Mouse (Mus musculus): ENCODE results near the gene Lipm. TPM values are rescaled to one million over a fixed set of nuclear protein-coding genes. Genes with fewer than 3 reads are reported as not detected.

Gene Lipm
- polyA plus RNA-seq, 1 experiment from 2014 or later, result 0.08 TPM

- Histone ChIP-seq H3K4me2 (no peak overlapping the region), H3K4me1 (no peaks in the 10 kb centered on the region), H3K27me3 (replicated peaks) (no peaks in the 10 kb centered on the region), H3K9me3 (replicated peaks) (no peaks in the 10 kb centered on the region), H3K36me3 (no peaks in the 10 kb centered on the region), H3K27ac (replicated peaks) (no peak overlapping the region), H3K9ac (replicated peaks) (no peak overlapping the region), H3K4me3 (replicated peaks) (no peak overlapping the region)
- WGBS, result 75% methylated on average over 1 of the region's 1 CpGs
- no peak for ATAC-seq (ENCODE audit: low FRiP score)
Measured at GRCm38 (mm10) chr19:34119102-34119501, 18.4 kb downstream of the Lipm start.

GRCm38 (mm10) chr19:34119653-34120052, 18.9 kb downstream of the Lipm start:
- H3K4me1 ChIP-seq, result no peaks in the 10 kb centered on the region
- H3K27ac ChIP-seq (replicated peaks), result no peak overlapping the region
- 91% methylated on average over 4 of the region's 4 CpGs for WGBS
- no peak for ATAC-seq (ENCODE audit: low FRiP score)
- H3K4me2 ChIP-seq, result no peak overlapping the region
- no peaks in the 10 kb centered on the region for H3K27me3 ChIP-seq (replicated peaks)
- no peaks in the 10 kb centered on the region for H3K36me3 ChIP-seq
- H3K9me3 ChIP-seq (replicated peaks), result no peaks in the 10 kb centered on the region
- no peak overlapping the region for H3K4me3 ChIP-seq (replicated peaks)
- H3K9ac ChIP-seq (replicated peaks), result no peak overlapping the region

DNA sequence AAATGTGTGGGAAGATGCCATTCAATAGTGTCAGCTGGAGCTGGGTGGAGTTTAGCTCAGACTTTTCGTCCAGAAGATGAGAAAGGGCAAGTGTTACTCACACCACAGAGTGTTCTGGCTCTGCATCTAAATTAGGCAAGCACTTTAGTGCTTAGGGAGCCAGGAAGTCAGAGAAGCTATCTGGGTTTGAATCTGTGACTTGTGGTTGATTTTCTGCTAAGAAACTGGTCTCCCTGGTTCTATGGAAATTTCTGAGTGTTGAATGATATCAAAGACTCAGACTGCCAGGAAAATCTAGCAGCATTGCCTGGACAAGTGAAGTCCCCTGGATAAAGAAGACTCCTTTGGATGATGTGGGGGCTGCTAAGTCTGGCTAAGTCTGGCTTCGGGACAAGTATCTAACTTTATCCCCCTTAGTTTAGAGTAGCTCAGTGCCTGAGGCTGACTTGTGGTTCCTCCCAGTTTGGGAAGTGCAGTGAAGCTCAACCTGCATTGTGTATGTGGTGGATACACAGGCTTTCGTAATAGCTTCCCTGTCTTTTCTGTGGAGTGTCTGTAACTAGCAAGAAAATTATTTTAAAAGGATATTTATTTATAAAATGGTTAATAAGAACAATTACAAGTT, 19.5 kb downstream of the Lipm start:
- ATAC-seq (ENCODE audit: low FRiP score), result no peak
- no peaks in the 10 kb centered on the region for H3K27me3 ChIP-seq (replicated peaks)
- H3K9ac ChIP-seq (replicated peaks), result no peak overlapping the region
- WGBS, result 80% methylated on average over 3 of the region's 3 CpGs
- no peak overlapping the region for H3K4me3 ChIP-seq (replicated peaks)
- H3K9me3 ChIP-seq (replicated peaks), result no peaks in the 10 kb centered on the region
- no peaks in the 10 kb centered on the region for H3K4me1 ChIP-seq
- no peak overlapping the region for H3K27ac ChIP-seq (replicated peaks)
- no peak overlapping the region for H3K4me2 ChIP-seq
- H3K36me3 ChIP-seq, result no peaks in the 10 kb centered on the region

DNA sequence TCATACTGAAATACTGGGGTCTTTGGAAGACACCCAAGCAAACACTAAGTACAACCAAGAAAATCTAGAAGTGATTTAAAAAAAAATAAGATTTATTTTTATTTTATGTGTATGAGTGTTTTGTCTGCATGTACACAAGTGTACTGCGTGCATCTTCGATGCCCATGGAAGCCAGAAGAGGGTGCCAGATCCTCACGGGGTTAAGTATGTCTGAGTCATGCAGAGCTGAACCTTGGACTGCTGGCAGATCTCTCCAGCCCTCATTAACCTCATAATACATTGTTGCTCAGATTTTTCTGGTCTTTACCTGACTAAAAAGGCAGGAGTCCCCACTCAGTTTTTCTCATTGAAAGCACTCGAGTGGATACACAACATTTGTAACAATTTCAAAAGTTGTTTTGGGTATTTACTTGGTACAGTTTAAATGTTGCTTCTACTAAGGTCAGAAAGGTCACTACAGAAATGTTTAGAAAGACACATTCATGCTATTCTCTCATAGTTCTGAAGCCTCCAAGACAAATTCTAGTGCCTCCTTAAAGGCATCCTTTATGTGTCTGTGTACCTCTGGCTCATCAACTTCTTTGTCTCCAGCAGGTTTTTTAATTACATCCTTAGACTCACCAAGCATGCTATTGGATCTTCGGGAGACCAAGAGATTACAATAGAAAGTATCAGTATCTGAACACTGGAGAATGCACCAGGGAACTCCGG, 38.1 kb downstream of the Lipm start:
- no peaks in the 10 kb centered on the region for H3K36me3 ChIP-seq
- H3K4me3 ChIP-seq (replicated peaks), result no peak overlapping the region

DNA sequence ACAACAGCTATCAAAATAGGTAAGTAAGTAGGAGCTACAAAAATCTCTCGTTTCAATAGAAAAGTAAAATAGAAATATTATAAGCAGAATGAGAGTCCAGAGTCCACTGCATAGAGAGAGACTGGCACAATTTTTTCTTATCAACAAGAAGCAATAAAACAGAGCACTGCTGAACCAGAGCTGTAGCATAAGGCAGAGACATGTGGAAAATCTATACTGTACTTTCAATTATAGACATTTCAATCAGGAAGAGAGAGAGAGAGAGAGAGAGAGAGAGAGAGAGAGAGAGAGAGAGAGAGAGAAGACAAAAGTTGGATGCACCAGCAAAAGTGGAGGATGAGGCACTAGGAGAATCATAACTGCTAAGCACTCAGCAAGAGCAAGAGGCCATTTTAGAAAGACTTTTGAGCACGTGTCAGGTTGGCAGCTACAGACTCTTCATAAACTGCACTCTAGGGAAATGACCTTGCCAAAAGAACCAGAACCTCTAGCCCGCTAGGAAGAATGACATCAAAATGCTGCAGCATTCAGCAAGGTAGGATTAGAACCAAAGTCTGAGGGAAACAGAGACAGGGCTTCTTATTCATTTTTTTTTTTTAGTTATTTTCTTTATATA, 38.8 kb downstream of the Lipm start:
- H3K4me3 ChIP-seq (replicated peaks), result no peak overlapping the region
- no peaks in the 10 kb centered on the region for H3K27me3 ChIP-seq (replicated peaks)
- no peaks in the 10 kb centered on the region for H3K9me3 ChIP-seq (replicated peaks)
- H3K36me3 ChIP-seq, result no peaks in the 10 kb centered on the region
- 79% methylated on average over 3 of the region's 3 CpGs for WGBS
- no peak for ATAC-seq (ENCODE audit: low FRiP score)
- H3K27ac ChIP-seq (replicated peaks), result no peak overlapping the region
- H3K4me1 ChIP-seq, result no peaks in the 10 kb centered on the region
- no peak overlapping the region for H3K9ac ChIP-seq (replicated peaks)
- no peak overlapping the region for H3K4me2 ChIP-seq

More for the DNA sequence above, 38.1 kb downstream of the Lipm start:
- Histone ChIP-seq H3K27me3 (replicated peaks) (no peaks in the 10 kb centered on the region), H3K4me1 (no peaks in the 10 kb centered on the region), H3K9me3 (replicated peaks) (no peaks in the 10 kb centered on the region), H3K9ac (replicated peaks) (no peak overlapping the region), H3K4me2 (no peak overlapping the region), H3K27ac (replicated peaks) (no peak overlapping the region)
- WGBS, result 87% methylated on average over 6 of the region's 6 CpGs
- no peak for ATAC-seq (ENCODE audit: low FRiP score)

DNA sequence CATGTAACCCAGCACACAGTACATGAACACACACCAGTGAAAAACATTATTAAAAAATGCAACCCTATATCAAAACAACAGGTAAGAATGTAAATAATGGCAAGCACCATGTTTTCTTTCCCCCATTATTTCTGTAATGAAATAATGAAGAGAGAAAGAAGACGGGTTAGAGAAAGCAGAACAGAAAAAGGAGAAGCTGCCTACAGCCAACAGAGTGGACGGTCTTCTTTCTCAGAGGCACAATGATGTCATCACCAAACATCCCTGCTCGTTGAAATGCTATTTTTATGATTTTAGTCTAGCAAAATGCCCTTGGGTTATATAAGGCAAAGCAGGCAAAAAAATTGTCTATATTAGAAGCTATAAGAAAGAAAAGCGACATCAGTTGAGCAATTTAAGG, 47.7 kb downstream of the Lipm start:
- H3K4me1 ChIP-seq, result no peaks in the 10 kb centered on the region
- H3K27me3 ChIP-seq (replicated peaks), result no peaks in the 10 kb centered on the region
- 87% methylated on average over 4 of the region's 4 CpGs for WGBS
- H3K4me3 ChIP-seq (replicated peaks), result no peak overlapping the region
- ATAC-seq (ENCODE audit: low FRiP score), result no peak
- H3K9ac ChIP-seq (replicated peaks), result no peak overlapping the region
- H3K27ac ChIP-seq (replicated peaks), result no peak overlapping the region
- no peak overlapping the region for H3K4me2 ChIP-seq
- H3K36me3 ChIP-seq, result no peaks in the 10 kb centered on the region
- H3K9me3 ChIP-seq (replicated peaks), result no peaks in the 10 kb centered on the region

- H3K4me3 ChIP-seq (replicated peaks), result no peak overlapping the region
- no peaks in the 10 kb centered on the region for H3K27me3 ChIP-seq (replicated peaks)
- H3K36me3 ChIP-seq, result no peaks in the 10 kb centered on the region
- no peak for ATAC-seq (ENCODE audit: low FRiP score)
- WGBS, result 84% methylated on average over 1 of the region's 1 CpGs
- H3K4me2 ChIP-seq, result no peak overlapping the region
- H3K27ac ChIP-seq (replicated peaks), result no peak overlapping the region
- no peak overlapping the region for H3K9ac ChIP-seq (replicated peaks)
- no peaks in the 10 kb centered on the region for H3K4me1 ChIP-seq
- H3K9me3 ChIP-seq (replicated peaks), result no peaks in the 10 kb centered on the region
Measured at GRCm38 (mm10) chr19:34151909-34152308, 51.2 kb downstream of the Lipm start.

DNA sequence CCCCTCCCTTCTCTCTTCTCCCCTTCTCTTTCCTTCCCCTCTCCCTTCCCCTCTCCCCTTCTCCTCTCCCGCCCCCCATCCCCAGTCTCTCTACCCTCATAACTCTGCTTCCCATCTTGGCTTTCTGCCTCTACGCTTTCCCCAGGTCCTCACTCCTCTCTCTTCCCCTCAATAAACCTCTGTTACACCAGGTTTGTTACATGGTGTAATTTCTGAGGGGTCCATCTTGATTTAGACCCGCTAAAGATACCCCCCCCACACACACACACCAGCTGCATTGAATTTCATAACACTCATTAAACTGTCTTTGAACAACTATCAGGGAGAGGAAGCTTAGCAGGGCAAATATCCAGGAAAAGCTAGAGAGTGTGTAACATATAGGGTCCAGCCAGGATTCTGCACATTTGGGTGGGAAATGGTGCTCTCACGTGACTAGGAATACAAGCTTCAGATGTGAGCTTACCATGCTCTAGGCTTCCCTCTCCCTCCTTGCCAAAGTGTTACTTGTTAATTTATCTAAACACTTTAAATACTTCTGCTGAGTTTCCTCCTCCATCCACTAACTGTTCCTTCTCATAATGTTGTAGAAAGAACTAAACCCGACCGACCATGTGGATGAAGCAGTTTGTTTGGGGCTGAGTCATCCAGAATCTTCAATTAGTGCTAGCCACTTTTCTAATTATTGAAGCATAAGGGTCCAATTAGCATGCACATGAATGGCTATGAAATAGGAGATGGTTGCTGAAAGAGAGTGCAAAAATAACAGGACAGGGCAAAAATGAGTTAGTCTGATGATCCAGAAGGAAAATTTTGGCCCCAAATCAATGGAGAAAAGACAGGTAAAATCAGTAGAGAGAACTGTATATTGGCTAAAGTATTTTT, 52.8 kb downstream of the Lipm start:
- Histone ChIP-seq H3K4me2 (no peak overlapping the region), H3K9me3 (replicated peaks) (no peaks in the 10 kb centered on the region), H3K4me1 (no peaks in the 10 kb centered on the region), H3K27me3 (replicated peaks) (no peaks in the 10 kb centered on the region), H3K9ac (replicated peaks) (no peak overlapping the region), H3K4me3 (replicated peaks) (no peak overlapping the region), H3K27ac (replicated peaks) (no peak overlapping the region), H3K36me3 (no peaks in the 10 kb centered on the region)
- 82% methylated on average over 6 of the region's 6 CpGs for WGBS
- ATAC-seq (ENCODE audit: low FRiP score), result no peak

- no peaks in the 10 kb centered on the region for H3K9me3 ChIP-seq (replicated peaks)
- H3K4me3 ChIP-seq (replicated peaks), result no peak overlapping the region
- H3K27ac ChIP-seq (replicated peaks), result no peak overlapping the region
- 95% methylated on average over 5 of the region's 5 CpGs for WGBS
- no peaks in the 10 kb centered on the region for H3K4me1 ChIP-seq
- no peak overlapping the region for H3K9ac ChIP-seq (replicated peaks)
- H3K36me3 ChIP-seq, result no peaks in the 10 kb centered on the region
- no peaks in the 10 kb centered on the region for H3K27me3 ChIP-seq (replicated peaks)
- H3K4me2 ChIP-seq, result no peak overlapping the region
- ATAC-seq (ENCODE audit: low FRiP score), result no peak
Measured at GRCm38 (mm10) chr19:34162693-34163092, 62.0 kb downstream of the Lipm start.

DNA sequence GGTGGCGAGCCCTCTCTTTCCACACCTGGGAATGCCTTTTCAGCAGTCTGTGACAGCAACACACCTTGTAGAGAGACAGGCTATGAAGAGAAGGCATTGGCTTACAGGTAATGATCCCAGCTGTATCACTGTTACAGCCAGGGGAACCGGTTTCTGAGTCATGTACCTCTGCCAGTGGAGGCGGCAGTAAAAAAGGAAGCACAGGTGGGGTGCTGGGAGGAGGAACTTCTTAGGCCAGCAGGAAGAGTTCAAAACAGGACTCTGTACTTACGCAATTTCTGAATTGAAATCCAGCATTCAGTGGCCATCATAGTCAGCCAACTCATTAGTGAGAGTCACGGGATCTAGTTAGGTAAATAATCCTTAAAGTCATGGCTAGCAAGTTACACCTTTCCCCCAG, 65.2 kb downstream of the Lipm start, which contains the start of gene Ankrd22:
Ankrd22 (minus strand) TSS at position 163 of the 400 bp plus-strand sequence.
- no peak for ATAC-seq (ENCODE audit: low FRiP score)
- no peaks in the 10 kb centered on the region for H3K27me3 ChIP-seq (replicated peaks)
- H3K4me2 ChIP-seq, result no peak within 1 kb of the TSS
- WGBS, result 81% methylated on average over 5 of the region's 5 CpGs
- no peak within 1 kb of the TSS for H3K27ac ChIP-seq (replicated peaks)
- no peaks in the 10 kb centered on the region for H3K4me1 ChIP-seq
- no peaks in the 10 kb centered on the region for H3K9me3 ChIP-seq (replicated peaks)
- no peaks in the 10 kb centered on the region for H3K36me3 ChIP-seq
- no peak within 1 kb of the TSS for H3K9ac ChIP-seq (replicated peaks)
- no peak within 1 kb of the TSS for H3K4me3 ChIP-seq (replicated peaks)

DNA sequence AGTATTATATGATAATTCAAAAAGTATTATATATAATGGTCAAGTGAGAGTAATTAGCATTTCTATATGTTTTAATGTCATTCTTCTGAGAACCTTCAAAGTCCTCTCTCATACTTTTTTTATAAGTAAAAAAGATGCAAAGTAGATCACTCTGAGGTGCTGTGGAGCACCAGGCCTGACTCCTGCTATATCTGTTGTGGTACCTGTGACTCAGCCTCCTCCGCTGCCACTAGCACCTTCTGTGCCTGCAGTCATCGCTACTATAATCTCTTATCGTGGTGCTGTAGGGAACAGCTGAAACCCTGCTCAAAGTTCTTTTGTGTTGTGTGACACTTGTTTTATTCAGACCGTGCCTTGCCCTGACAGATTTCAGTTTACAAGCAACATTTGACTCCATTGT, 65.7 kb downstream of the Lipm start:
- H3K27ac ChIP-seq (replicated peaks), result no peak overlapping the region
- H3K4me1 ChIP-seq, result no peaks in the 10 kb centered on the region
- no peak overlapping the region for H3K9ac ChIP-seq (replicated peaks)
- H3K36me3 ChIP-seq, result no peaks in the 10 kb centered on the region
- H3K27me3 ChIP-seq (replicated peaks), result no peaks in the 10 kb centered on the region
- no peaks in the 10 kb centered on the region for H3K9me3 ChIP-seq (replicated peaks)
- H3K4me2 ChIP-seq, result no peak overlapping the region
- no peak overlapping the region for H3K4me3 ChIP-seq (replicated peaks)
- ATAC-seq (ENCODE audit: low FRiP score), result no peak
- 73% methylated on average over 4 of the region's 4 CpGs for WGBS

Data from neural tube, embryonic 15.5 days (tissue).